Mouse (Mus musculus): Measurements from ENCODE around the gene Zfp541.

The Zfp541 gene

GRCm38 (mm10) chr7:16043861-16044435, 17.7 kb upstream of the Zfp541 start:
- no peak for DNase-seq (ENCODE audit: low read depth in 1 of 2, low spot score in 2 of 2)

DNA sequence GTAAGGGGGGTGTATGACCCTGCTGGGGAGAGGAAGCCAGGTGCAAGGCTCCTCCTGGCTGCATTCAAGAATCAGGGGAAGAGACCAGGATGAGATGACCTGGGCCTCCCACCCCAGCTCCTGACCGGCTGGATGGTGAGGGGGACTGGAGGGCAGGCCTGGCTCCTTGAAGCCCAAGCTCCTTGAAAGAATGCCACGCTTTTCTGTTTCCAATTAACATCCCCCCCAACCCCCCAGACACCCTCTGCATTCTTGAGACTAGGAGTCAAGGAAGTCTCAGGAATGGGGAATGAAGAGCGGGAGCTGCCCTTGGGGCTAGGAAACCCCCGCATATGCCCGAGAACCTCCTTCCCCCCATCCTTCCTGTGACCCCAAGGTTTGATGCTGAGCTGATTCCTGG, 17.1 kb upstream of the Zfp541 start:
- DNase-seq (ENCODE audit: low read depth in 1 of 2, low spot score in 2 of 2): no peak

DNA sequence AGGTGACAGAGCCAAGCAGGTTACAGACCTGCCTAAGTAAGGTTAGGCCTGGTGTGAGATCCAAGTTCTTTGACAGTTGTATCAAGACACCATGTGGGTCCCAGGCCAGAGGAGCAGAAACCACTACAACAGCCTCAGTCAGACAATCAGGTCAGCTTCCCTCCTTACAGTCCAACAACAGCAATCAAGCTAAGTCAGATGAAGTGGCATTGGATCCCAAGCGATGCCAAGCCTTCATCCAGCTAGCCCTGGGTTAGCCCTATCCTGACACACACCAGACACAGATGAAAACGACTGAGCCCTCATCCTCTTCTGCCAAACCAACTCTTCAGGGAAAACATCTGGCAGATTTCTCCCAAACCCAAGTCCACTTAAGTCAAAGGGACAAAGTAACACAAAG, 16.1 kb upstream of the Zfp541 start:
- no peak for DNase-seq (ENCODE audit: low read depth in 1 of 2, low spot score in 2 of 2)

DNA sequence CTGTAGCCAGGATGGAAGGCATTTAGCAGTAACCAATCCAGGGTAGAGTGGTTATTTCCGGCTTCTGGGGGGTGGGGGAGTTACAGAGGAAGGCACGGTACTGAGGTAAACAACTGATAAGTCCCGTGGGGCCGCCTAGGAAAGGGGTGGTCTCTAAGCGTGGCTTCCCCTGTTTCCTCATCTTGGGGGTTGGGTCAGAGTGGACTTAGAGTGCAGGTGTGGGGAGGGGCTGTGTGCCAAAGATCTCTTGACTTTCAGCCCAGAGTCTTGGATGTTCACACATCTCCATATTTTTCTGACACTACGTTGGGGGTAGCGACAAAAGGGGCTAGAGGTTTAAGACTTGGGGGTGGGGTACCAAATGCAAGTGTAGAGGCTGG, 15.5 kb upstream of the Zfp541 start:
- DNase-seq (ENCODE audit: low read depth in 1 of 2, low spot score in 2 of 2): peak in 1 of 2 experiments; percentile 29

- DNase-seq (ENCODE audit: low read depth in 1 of 2, low spot score in 2 of 2): peak in 1 of 2 experiments; percentile 61
These were observed 14.9 kb upstream of the Zfp541 start for GRCm38 (mm10) chr7:16046481-16047337.

GRCm38 (mm10) chr7:16047338-16048146, 14.1 kb upstream of the Zfp541 start, which contains the start of gene Bicra:
Gene Bicra (minus strand): TSS chr7:16047921.
- DNase-seq (ENCODE audit: low read depth in 1 of 2, low spot score in 2 of 2): peak in 1 of 2 experiments; percentile 75

- peak; percentile 91 to 95 for DNase-seq (ENCODE audit: low read depth in 1 of 2, low spot score in 2 of 2)
These were observed 13.4 kb upstream of the Zfp541 start for GRCm38 (mm10) chr7:16048164-16048564.

- DNase-seq (ENCODE audit: low read depth in 1 of 2, low spot score in 2 of 2): no peak
These were observed 12.7 kb upstream of the Zfp541 start for GRCm38 (mm10) chr7:16048675-16049575.

GRCm38 (mm10) chr7:16049576-16049915, 12.1 kb upstream of the Zfp541 start:
- peak in 1 of 2 experiments; percentile 32 for DNase-seq (ENCODE audit: low read depth in 1 of 2, low spot score in 2 of 2)

DNA sequence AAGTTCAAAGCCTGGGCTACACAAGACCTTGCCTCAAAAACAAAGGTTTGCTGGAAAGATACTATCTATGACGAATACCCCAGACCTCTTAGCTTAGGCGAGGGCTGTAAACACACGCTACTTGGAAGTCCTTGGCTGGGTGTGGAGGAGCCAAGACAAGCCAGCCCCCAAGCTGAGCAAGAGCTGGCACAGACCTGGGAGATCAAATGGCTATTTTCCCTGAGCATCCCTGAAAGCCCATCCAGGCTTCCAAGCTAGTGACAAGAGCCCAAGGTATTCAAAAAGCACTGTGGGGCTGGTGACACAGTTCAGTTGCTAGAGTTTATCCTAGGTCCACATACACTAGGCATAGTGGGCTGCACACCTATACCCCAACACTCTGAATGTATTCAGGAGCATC, 11.0 kb upstream of the Zfp541 start:
- DNase-seq (ENCODE audit: low read depth in 1 of 2, low spot score in 2 of 2): no peak

DNA sequence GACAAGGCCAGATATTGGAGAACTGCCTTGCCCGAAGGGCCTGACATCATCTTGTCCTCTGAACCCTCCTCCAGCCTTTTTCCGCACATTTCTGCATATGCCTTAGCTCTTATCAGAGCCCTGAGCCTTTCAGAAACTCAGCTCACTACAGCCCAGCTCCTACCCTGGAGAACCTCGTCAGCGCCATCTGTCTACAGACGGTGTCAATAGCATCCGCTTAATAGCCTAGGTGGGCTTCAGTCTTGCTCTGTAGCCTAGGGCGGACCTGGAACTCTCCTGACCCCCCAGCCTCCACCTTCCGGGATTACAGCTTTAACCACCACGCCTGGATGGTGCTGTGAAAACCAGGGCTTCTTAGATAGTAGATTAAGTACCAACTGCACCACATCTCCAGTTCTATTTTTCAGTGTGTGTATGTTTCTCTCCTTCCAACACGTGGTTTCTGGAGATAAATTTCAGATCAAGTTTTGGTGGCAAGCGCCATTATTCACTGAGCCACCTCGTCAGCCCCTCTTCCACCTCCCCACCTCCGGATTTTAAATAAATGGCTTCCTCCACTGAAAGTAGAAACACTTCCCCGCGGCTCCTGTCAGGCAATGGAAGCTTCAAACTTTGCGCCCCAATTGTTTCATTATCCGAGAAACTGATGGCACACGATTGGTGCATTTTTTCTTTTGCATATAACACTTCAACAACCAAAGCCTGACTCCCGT, 9.6 kb upstream of the Zfp541 start:
- peak in 1 of 2 experiments; percentile 63 for DNase-seq (ENCODE audit: low read depth in 1 of 2, low spot score in 2 of 2)

DNA sequence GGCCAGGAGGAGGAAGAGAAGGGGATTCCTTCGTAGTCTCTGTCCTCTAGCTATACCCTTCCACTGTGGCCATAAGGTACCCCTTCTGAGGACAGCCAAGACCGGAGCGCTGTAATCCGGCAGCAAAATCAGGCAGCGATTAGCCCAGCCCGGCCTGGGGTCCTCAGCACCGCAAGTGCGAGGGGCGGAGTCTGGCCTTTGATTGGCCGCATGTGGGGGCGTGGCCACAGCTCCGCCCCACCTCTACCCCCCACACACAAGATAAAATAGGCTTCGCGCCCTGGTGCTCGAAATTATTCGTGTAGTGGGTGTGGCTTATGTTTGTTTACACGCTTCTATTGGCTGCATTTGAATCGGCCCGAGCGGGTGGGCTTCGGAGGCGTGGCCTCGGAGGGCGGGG, 8.9 kb upstream of the Zfp541 start:
- DNase-seq (ENCODE audit: low read depth in 1 of 2, low spot score in 2 of 2): peak; percentile 85 to 89

DNA sequence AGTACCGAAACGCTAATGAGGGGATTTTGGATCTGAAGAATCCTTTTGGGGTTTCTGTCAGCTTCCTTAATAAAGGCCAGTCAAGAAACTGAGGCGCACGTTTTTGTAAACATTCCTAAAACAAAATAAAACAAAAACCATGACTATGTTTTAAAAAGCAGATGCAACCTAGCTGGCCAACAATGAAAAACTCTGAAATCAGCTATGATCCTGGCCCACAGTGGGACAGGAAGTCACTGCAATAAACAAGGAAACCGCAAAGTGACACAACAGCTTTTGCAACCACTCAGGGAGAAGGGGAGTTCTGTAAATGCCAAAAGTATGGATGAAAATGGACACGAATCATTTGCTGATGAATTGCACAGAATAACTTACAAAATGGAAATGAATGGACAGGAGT, 8.5 kb upstream of the Zfp541 start:
- no peak for DNase-seq (ENCODE audit: low read depth in 1 of 2, low spot score in 2 of 2)

GRCm38 (mm10) chr7:16054966-16055365, 6.6 kb upstream of the Zfp541 start:
- DNase-seq (ENCODE audit: low read depth in 1 of 2, low spot score in 2 of 2): no peak

- DNase-seq (ENCODE audit: low read depth in 1 of 2, low spot score in 2 of 2): no peak
These were observed 5.9 kb upstream of the Zfp541 start for GRCm38 (mm10) chr7:16055665-16056064.

DNA sequence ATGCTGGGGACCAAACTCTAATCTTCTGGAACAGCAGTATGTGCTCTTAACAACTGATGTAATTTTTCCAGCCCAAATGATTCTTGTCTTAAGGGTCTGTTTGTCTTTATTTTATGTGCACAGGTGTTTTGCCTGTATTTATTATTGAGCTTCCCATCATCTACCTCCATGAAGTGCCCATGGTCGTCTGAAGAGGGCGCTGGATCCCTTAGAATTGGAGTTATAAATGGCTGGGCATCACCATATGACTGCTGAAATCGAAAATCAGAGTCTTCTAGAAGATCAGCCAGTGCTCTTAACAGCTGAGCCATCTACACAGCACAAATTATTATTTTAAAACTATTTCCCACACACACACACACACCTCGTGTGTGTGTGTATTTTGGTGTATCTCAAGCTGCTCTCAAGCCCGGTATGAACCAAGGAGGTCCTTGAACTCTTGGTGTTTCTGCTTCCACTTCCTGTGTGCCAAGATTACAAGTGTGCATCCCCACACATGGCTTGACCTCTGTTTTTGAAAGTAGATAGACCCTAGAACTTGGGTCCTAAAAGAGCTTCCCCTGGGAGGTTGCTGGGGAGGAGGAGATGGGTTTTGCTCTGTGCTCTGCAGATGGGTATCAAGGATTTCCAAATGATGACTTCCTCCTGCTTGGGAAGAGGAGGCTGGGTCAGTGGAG, 5.0 kb upstream of the Zfp541 start:
- no peak for DNase-seq (ENCODE audit: low read depth in 1 of 2, low spot score in 2 of 2)

- DNase-seq (ENCODE audit: low read depth in 1 of 2, low spot score in 2 of 2): no peak
These were observed 4.5 kb upstream of the Zfp541 start for GRCm38 (mm10) chr7:16057136-16057534.

DNA sequence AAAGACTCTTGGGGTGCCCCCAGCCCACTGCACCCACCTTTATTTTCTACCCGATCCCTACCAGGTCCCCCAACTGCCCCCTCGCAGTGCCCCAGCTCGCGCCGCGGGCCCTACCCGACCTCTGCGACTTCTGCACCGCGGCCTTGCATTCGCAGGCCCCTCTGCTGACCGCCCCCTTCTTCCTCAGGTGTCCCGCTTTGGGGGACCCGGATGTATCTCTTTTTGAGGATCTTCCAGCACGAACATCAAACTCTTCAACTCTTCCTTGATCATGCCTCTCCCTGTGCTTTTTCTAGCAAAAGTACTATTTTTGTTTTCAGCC, 446 bp downstream of the Zfp541 start:
- DNase-seq (ENCODE audit: low read depth in 1 of 2, low spot score in 2 of 2): no peak

DNA sequence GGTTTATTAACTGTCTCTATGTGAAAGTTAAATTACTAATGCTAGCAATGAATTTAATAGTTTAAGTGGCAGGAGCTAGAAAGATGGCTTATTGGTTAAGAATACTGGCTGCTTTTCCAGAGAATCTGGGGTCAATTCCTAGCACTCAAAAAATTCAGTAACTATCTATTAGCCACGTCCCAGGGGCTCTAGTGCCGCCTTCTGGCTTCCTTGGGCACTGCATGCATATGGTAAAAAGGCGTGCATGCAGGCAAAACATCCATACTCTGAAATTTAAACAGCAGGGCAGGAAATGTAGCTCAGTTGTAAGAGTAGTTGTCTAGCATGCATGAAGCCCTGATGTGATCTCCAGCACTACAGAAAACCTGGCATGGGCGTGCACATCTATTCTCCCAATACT, 1.9 kb downstream of the Zfp541 start:
- no peak for DNase-seq (ENCODE audit: low read depth in 1 of 2, low spot score in 2 of 2)

GRCm38 (mm10) chr7:16070846-16071245, 9.2 kb downstream of the Zfp541 start:
- DNase-seq (ENCODE audit: low read depth in 1 of 2, low spot score in 2 of 2): no peak
